Mouse (Mus musculus): ENCODE measurements around the gene Gfer.
"Not testable (repeated sequence)": the region's sequence is repeated elsewhere in the genome, so short reads cannot be mapped to it uniquely, and the experiment has no call there.

The Gfer gene

DNA sequence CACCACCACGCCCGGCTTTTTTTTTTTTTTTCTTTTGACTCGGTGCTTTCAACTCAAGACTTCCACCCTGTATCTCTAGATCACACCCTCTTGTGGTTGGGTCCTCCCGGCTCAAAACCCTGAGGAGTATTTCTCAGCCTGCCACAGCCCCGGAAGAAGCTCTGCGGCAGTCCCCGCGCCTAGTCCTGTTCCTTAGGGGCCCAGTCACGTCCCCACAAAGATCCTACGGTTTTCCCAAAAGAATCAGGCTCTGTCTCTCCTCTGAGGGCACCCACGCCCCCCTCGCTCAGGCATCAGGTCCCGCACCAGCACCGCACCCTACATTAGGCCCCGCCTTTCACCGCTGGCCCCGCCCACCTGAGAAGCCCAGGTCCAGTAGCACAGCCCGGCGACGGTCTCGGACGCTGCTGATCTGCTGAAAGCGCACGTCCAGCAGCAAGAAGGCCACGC is 8.8 kb downstream of the Gfer start:
- peak; percentile 96 for DNase-seq

DNA sequence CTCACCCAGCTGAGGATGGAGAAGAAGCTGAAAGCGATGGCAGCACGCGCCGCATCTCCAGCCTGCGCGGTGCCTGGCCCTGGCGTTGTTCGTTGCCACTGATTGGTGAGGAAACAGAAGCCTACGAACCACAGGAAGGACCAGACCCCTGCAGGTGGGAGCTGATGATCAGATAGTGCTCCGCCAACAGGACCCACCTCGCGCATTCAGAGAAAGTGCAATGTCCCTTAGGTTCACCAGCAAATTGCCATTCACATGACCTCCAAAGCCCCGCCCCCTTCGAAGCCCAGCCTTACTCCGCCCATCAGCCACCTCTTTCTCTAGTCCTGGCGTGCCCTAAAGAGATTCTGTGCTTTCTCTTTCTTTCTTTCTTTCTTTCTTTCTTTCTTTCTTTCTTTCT is 9.4 kb downstream of the Gfer start:
- DNase-seq, result peak; percentile 92

GRCm38 (mm10) chr17:24677500-24678080 is 18.4 kb downstream of the Gfer start:
- DNase-seq, result peak; percentile 88

- DNase-seq, result peak; percentile 86
These were observed 19.1 kb downstream of the Gfer start for GRCm38 (mm10) chr17:24676877-24677276.

GRCm38 (mm10) chr17:24676187-24676586 is 19.8 kb downstream of the Gfer start:
- peak; percentile 94 for DNase-seq

GRCm38 (mm10) chr17:24674277-24674676 is 21.7 kb downstream of the Gfer start:
- peak; percentile 88 for DNase-seq

- peak; percentile 98 for DNase-seq
These were observed 23.8 kb downstream of the Gfer start for GRCm38 (mm10) chr17:24672141-24672540.

DNA sequence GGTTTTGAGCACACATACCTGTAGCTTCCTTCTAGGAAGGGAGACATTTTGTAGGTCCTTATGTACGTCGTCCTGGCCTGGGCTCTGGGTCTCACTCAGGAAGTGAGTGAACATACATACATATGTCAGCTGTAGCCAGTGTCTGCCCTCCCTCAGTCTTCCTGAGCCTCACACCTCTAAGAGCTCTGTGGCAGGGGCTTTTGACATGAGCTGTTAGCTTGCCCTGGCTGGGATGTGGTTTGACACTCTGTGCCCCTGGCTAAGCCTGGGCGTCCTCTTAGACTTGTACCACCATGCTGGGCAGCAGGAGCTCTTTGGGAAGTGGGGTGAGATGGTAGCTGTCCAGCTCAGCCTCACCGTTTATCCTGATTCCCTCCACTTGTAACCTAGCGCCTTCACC is 24.6 kb downstream of the Gfer start:
- DNase-seq, result peak; percentile 91

- peak; percentile 82 for DNase-seq
These were observed 25.6 kb downstream of the Gfer start for GRCm38 (mm10) chr17:24670246-24670844.

- peak; percentile 99 for DNase-seq
These were observed 26.3 kb downstream of the Gfer start, which contains the start of gene Zfp598 for GRCm38 (mm10) chr17:24669545-24670245. Zfp598 (plus strand) TSS chr17:24669687.

DNA sequence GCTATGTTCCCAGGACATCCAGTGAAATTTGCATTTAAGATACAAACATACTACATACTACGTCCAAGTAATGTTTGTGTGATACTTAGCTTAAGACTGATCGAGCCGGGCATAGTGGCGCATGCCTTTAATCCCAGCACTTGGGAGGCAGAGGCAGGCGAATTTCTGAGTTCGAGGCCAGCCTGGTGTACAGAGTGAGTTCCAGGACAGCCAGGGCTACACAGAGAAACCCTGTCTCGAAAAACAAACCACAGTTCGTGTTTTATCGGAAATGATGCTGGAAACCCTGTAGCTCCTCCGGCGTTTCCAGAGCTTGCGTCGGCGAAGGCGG is 26.8 kb downstream of the Gfer start:
- not testable (repeated sequence) for DNase-seq

DNA sequence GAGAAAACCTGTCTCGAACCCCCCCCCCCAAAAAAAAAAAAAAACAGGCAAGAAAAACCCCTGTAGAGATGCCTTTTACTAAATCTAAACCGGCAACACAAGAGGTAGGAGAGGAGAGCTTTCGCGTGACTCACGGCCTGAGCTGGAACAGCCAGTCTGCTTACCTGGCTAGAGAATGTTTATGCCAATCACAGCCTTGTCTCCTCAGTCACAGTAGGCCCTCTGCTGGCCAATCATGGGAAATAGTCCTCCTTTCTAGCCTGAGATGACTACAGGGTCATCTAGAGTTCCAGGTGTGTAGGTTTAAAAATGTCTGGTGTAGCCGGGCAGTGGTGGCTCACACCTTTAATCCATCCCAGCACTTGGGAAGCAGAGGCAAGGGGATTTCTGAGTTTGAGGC is 28.5 kb downstream of the Gfer start:
- peak; percentile 94 for DNase-seq

- DNase-seq, result not testable (repeated sequence)
These were observed 28.9 kb downstream of the Gfer start for GRCm38 (mm10) chr17:24667011-24667410.

DNA sequence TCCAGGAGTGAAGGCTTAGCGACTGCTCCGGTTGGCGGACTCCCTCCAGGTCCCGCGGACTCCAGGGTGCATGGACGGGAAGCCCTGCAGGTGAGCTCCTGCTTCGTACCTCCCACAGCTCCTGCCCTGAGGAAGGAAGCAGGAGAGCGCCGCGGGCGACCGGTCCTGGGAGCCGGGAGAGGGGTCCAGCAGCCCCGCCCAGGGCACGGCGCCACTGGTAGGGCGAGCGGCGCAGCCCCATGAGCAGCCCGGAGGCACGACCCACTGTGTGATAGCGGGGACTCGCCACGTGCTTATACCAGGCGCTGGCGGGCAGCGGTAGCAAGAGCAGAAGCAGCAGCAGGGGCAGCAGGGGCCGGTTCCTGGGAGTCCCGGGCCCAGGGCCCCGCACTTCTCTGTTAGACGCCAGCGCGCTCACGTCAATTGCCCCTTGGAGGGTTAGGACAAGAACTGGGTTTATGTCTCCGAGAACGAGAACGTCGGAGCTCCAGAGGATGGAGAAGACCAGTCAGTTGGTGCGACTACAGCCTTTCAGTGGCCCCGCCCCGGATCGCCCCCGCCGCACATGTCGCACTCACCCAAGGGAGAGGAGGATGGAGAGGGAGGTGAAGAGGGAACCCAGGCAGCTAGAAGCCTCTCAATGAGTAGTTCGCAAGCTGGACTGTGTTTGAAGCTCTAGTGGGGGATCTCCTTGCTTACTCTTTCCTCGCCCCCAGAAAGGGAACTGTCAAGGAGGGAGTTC is 37.8 kb downstream of the Gfer start, which contains the start of gene Npw:
Npw (minus strand) TSS at position 441 of the 742 bp plus-strand sequence.
- peak; percentile 90 for DNase-seq

- DNase-seq, result no peak
These were observed 41.0 kb downstream of the Gfer start for GRCm38 (mm10) chr17:24654969-24655368.

DNA sequence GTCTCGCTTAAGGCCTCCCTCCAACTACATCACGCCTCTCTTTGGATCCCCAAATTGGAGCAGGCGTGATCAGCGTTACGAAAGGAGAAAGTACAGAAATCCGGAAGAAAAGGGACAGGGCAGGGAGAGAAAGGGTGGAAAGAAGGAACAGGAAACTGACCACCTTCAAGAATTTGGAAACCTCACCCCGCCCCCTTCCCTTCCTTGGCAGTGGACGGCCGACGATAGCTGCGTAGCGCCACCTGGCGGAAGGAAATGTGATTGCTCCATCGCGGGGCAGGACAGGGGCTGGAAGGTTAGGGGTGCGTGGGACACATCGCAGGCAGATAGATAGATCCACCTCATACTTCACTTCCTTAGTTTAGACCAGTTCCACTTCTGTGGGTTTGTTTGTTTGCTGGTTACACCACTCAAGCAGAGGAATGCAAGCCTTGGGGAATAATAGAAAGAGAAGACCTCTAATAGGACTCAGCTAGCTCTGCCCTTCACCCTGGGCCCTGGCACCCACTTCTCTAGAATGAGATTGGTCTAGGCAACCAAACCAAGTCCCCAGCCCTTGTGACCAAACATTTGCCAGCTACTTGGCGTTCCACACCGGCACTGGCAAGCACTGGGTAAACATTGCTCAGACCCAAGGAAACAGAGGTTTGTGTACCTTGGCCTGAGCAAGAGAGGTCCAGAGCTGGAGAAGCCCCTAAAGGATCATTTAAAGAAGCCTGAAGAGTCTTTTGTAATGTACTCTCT is 41.8 kb downstream of the Gfer start:
- DNase-seq, result peak; percentile 96

DNA sequence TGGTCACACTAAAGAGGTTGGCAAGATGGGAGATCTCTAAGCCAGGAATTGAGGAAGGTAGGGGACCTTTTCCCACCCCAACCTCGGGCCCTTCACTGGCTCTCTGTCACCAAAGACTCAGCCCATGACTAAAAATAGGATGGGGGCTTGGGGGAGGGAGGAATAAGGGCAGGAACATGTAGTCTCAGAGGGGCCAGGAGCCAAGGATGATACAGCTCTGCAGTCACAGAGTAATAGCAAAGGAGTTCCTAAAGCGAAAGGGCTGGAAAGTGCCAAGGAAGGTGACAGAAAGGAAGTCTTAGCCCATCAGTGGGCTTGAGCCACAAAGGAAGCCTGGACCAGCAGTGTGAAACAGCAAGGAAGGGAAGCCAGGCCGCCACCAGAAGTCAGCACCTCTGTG is 44.1 kb downstream of the Gfer start:
- peak; percentile 90 for DNase-seq

DNA sequence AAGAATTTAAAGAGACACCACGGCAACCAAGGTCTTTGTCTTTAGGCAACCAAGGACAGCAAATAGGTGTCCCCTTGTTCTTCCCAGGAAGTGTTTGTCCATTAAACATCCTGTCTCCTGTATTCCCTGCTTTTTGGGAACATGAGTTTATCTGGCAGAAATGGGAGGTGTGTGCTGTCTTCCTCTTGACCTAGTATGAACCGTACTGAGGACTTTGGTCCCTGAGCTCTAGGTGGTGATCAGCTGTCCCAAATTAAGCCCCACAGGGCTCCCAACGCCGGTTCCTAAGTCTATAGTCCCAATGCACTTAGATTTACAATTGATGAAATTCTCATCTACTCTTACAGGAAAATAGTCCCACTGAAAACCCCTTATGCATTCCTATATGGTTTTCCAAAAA is 45.2 kb downstream of the Gfer start:
- DNase-seq, result no peak

DNA sequence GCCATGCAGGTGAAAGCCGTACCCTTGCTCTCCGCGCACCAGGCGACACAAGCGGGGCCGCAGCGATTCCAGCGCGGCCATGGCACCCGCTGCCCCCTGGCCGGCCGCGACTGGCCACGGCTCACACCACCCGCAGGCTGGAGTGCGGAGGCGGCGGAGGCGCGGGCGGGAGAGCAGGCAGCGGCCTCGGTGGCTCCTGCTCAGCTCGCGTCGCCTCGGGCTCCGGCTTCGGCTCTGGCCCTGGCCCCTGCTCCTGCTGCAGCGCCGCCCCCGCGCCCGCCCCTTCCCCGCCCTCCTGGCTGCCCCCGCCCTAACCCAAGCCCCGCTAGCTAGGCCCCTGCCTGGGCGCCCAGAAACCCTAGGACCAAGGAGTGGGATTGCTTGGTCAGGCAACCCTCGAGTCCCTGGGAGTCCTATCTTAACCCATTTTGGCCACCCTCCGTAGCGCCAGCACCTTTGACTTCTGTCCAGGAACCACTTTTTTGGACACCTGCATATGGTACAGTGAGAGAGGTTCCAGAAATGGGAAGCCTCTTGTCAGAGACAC is 45.8 kb downstream of the Gfer start, which contains the start of gene Slc9a3r2:
Slc9a3r2 (minus strand) TSS at position 258 of the 547 bp plus-strand sequence.
- DNase-seq, result peak; percentile 98

GRCm38 (mm10) chr17:24649581-24650069 is 46.3 kb downstream of the Gfer start:
- peak; percentile 99 for DNase-seq

DNA sequence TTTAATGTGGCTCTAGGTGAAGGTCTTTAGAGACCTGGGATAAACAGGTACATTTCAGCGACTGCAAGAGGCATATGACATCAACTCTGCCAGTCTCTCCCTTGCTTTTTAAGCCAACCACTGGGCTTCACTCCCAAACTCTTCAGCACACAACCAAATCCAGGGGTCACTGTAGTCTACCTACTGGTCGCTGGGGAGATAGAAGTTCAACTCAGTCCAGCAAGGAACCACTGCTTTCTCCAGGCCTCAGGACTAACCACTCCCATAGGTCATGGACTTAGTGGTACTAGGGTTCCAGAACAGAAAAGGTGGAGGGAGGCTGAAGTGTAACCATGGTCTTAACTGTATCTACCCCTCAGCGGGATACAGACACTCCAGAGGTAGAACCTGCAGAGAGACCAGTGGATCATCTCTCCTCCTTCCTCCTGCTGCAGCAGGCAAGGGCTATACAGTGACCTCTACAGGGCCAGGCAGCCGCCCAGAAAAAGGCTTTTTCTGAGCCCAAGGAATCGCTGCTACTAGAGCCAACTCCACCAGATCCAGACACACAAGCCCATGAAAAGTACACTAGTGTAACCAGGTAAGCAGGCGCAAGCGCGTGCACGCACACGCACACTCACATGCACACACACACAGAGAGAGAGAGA is 47.1 kb downstream of the Gfer start:
- peak; percentile 92 for DNase-seq

Measured in heart, adult 11 months (tissue).